Mouse (Mus musculus) erythroblast, adult 5-6 weeks (primary cell): Measurements from ENCODE around the gene Wdr27. TPM values are rescaled to one million over a fixed set of nuclear protein-coding genes. Genes with fewer than 3 reads are reported as not detected.

ENCODE experiments used
- ATAC-seq: replicated peaks from 2 replicates; pipeline ENCODE4 v1.8.0; 2016; ENCODE audit warnings: moderate number of reproducible peaks, mild to moderate bottlenecking, moderate TSS enrichment, inconsistent platforms; ENCODE audit not compliant: poor library complexity, low FRiP score, severe bottlenecking
- total RNA-seq, 2 experiments: library from RNA; stranded (forward) in 1 of 2; stranded (reverse) in 1 of 2; fragments of 150-400 nt in 1 of 2; fragments of 200-764, 138-1000 nt in 1 of 2; gene quantifications; 2 replicates each; pipeline versions ENCODE4 v1.2.3 to v1.2.4; 2015 to 2017; ENCODE audit warnings: low replicate concordance in 2 of 2

Gene Wdr27
- total RNA-seq, 2 experiments from 2014 or later: not detected

- ATAC-seq: no peak
Measured at GRCm38 (mm10) chr17:14860220-14860619, 82.7 kb downstream of the Wdr27 start.

DNA sequence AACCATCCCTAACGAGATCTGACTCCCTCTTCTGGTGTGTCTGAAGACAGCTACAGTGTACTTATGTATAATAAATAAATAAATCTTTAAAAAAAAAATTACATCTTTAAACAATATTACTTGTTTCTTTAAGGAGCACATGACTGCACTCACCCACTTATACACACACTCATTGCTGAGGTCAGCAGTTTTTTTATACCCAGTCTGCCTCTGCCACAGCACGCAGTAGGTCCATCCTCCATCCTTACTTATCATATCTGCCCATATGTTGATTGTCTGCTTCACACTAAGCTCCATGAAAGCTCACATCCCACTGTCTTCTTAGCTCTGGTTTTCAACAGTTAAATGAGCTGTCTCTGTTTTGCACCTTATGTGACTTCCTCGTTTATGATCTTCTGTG lies 95.2 kb downstream of the Wdr27 start:
- ATAC-seq: no peak

GRCm38 (mm10) chr17:14846880-14847279 lies 96.1 kb downstream of the Wdr27 start:
- no peak for ATAC-seq

GRCm38 (mm10) chr17:14826715-14827295 lies 116.2 kb downstream of the Wdr27 start:
- ATAC-seq: no peak

- ATAC-seq: no peak
Measured at GRCm38 (mm10) chr17:14824938-14825337, 118.0 kb downstream of the Wdr27 start.

DNA sequence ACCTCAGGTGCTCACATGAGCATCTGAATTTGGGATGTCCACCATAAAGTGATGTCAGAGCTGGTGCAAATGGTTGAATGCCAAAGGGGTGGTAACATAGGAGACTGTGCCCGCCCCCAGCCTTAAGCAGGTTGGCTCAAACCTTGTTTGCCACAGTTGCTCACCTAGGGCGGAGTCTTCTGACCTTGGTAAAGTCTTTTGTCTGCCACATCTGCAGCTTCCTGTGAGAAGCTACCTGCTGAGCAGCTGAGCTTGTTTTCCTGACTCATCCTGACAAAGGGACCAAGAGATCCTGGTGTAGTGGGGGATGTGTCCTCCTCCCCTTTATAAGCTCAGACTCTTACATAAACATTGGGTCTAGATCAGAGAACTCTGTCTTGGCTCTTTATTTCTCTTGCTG lies 125.0 kb downstream of the Wdr27 start:
- ATAC-seq: no peak

DNA sequence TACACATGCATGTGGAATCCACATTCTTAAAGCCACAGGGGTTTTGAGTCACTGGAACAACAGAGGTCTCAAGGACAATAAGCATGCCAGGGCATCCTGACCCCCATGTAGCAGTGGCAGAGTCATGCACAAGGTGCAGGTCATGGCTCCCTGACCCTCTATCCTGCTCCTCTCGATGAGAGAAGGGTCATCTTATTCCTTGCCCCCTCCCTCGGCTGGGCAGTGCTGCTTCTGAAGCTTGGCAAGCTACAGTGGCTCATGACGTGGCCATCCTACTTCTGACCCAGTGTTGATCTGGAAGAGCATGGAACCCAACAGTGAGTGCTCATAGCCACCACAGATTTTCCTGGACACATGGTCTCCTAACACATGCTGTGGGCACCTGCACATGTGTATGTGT lies 126.9 kb downstream of the Wdr27 start:
- ATAC-seq: no peak

GRCm38 (mm10) chr17:14815304-14815703 lies 127.7 kb downstream of the Wdr27 start:
- no peak for ATAC-seq

DNA sequence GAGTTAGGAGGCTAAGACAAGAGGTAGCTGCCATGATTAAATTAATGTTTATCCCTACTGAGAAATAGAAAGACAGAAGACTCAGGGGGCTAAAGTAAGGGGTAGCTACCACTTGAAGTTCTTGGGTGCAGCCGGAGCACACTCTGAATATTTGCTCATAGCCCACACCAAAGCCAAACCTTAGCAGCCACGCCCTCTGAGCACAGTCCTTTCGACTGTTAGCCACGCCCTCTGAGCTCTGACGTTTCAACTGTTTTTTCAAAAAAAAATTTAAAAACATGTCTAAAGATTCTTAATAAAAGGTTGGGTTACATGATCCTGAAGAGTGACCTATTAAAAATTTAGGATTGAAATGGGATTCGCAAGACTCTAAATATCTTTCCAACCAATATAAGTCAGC lies 130.3 kb downstream of the Wdr27 start:
- ATAC-seq: no peak

DNA sequence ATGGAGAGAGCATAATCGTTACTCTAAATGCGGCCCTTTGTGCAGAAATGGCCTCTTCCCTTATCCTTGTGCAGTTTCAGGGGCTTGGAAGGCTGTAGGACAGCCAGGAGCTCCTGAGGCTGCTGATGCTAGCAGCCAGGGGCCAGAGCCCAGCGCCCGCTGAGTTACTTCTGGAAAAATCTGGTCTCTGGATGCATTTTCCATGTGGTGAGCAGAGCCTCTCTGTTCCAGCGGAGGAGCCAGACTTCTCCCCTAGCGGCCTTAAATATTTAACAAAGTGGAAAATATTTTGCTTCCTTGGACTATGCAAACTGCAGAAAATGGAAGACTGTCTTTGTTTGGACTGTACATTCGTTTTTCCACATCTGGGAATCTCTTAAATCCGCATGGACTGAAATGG lies 130.9 kb downstream of the Wdr27 start:
- no peak for ATAC-seq

GRCm38 (mm10) chr17:14806808-14807207 lies 136.2 kb downstream of the Wdr27 start:
- ATAC-seq: no peak

- no peak for ATAC-seq
Measured at GRCm38 (mm10) chr17:14799243-14799642, 143.7 kb downstream of the Wdr27 start.

DNA sequence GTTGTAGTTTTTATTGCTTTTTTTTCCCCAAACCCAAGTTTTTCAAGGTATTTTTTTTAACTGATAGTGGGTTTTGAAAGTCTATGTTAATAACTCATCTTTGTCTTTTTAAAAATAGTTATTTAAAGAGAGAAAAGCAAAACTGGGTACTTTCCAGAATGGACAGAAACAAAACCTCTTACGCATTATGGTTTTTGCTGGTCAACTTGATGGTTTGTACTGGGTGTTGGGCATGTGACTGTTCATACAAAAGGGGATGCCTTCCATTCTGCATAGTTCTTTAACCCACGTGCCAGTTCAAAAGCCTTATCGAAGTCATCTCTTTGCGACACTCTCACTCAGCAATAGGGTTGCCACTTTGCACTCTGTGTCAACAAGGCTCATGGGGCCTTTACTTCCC lies 147.9 kb downstream of the Wdr27 start:
- ATAC-seq: no peak

DNA sequence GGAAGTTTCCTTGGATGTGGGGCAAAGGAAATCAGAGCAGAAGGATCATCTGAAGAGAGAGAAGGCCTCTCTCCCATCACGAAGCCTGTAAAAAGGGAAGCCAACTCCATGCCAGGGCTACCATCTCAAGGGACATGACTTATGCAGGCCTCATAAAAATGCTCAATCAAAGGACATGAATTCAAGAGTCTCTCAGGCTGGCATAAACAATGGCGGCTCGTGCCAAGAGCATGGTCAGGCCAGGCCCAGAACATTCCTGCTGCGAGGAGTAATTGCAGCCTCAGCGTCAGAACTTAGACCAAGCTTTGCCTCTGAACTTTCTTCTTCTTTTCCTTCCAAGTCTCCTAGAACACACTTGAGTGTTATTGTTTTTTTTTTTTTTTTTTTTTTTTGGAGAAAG lies 163.6 kb downstream of the Wdr27 start:
- ATAC-seq: no peak

GRCm38 (mm10) chr17:14771339-14771738 lies 171.6 kb downstream of the Wdr27 start:
- ATAC-seq: no peak

DNA sequence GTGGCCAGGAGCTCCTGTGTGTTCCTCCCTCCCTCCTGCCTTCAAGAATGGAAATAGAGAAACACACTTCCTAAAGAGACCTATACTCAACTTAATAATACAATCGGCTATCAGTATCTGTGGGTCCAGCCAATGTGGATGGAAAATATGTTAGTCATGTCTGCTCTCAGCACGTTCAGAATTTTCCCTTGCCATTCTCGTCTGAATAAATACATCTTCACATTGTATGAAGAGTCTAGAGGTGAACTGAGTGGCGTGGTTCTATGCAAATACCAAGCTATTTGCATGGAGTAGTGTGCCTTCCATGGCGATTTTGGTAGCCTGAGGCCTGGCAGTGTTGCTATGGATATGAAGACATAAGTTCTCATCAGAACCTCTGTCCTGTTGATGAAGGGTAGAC lies 172.6 kb downstream of the Wdr27 start:
- ATAC-seq: no peak

Other genes starting within 250 kb of the Wdr27 start
- not detected in 2 replicates for gene Thbs2, start 248.9 kb downstream of the Wdr27 start, total RNA-seq (2015; ENCODE audit: low replicate concordance)
- not detected in 2 replicates for gene Thbs2, start 248.9 kb downstream of the Wdr27 start, total RNA-seq (2017; ENCODE audit: low replicate concordance)
- gene 1600012H06Rik, start within 50 bp of the Wdr27 start, total RNA-seq (2015; ENCODE audit: low replicate concordance): 5.4 and 9.0 TPM in 2 replicates
- 6.7 and 6.8 TPM in 2 replicates for gene 1600012H06Rik, start within 50 bp of the Wdr27 start, total RNA-seq (2017; ENCODE audit: low replicate concordance)
- 88.6 and 101 TPM in 2 replicates for gene Phf10, start 18.1 kb upstream of the Wdr27 start, total RNA-seq (2015; ENCODE audit: low replicate concordance)
- 42.1 and 49.3 TPM in 2 replicates for gene Phf10, start 18.1 kb upstream of the Wdr27 start, total RNA-seq (2017; ENCODE audit: low replicate concordance)
- 0.96 and 1.3 TPM in 2 replicates for gene 9030025P20Rik, start 35.3 kb upstream of the Wdr27 start, total RNA-seq (2015; ENCODE audit: low replicate concordance)
- 0.94 and 3.1 TPM in 2 replicates for gene 9030025P20Rik, start 35.3 kb upstream of the Wdr27 start, total RNA-seq (2017; ENCODE audit: low replicate concordance)
- not detected in 2 replicates for gene Gm3417, start 35.6 kb upstream of the Wdr27 start, total RNA-seq (2015; ENCODE audit: low replicate concordance)
- not detected in 2 replicates for gene Gm3417, start 35.6 kb upstream of the Wdr27 start, total RNA-seq (2017; ENCODE audit: low replicate concordance)
- gene Gm3435, start 67.0 kb upstream of the Wdr27 start, total RNA-seq (2015; ENCODE audit: low replicate concordance): not detected in 2 replicates
- gene Gm3435, start 67.0 kb upstream of the Wdr27 start, total RNA-seq (2017; ENCODE audit: low replicate concordance): 2.1 and 6.7 TPM in 2 replicates
- gene Ermard, start 98.0 kb upstream of the Wdr27 start, total RNA-seq (2015; ENCODE audit: low replicate concordance): 35.0 and 43.1 TPM in 2 replicates
- 17.9 and 28.6 TPM in 2 replicates for gene Ermard, start 98.0 kb upstream of the Wdr27 start, total RNA-seq (2017; ENCODE audit: low replicate concordance)
- gene Tcte3, start 98.3 kb upstream of the Wdr27 start, total RNA-seq (2015; ENCODE audit: low replicate concordance): not detected in 2 replicates
- not detected in 2 replicates for gene Tcte3, start 98.3 kb upstream of the Wdr27 start, total RNA-seq (2017; ENCODE audit: low replicate concordance)
- gene Gm3448, start 98.4 kb upstream of the Wdr27 start, total RNA-seq (2015; ENCODE audit: low replicate concordance): 1.0 TPM in 1 of 2 replicates, not detected in the other
- gene Gm3448, start 98.4 kb upstream of the Wdr27 start, total RNA-seq (2017; ENCODE audit: low replicate concordance): 2.4 and 4.8 TPM in 2 replicates